Mouse (Mus musculus): ENCODE results near the gene U2af1. TPM values are rescaled to one million over a fixed set of nuclear protein-coding genes. Genes with fewer than 3 reads are reported as not detected.

U2af1 gene
- polyA plus RNA-seq, 1 experiment from 2014 or later, result 198 TPM

DNA sequence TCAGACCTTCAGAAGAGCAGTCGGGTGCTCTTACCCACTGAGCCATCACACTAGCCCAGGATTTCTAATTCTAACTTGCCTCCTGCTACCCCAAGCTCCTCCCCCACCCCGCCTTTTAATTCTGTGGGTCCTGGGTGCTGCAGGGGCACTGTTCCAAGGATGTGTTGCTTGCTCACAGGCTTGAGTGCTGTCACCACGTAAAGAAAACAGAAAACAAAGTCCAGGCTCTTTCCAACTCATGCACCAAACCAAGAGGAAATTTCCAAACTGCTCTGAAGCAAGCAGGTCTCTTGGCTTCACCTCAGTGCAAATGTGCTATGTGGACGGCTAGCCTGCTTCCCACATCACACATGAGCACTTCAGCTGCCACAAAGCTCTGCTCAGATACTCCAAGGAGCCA is 3.3 kb downstream of the U2af1 start:
- peaks cover 13% of the 10 kb centered on the region for H3K4me1 ChIP-seq (ENCODE audit: control insufficient read depth, insufficient read depth, low read length)
- no peak overlapping the region for H3K4me2 ChIP-seq (ENCODE audit: low read length)
- no peaks in the 10 kb centered on the region for H3K27me3 ChIP-seq (ENCODE audit: control insufficient read depth, insufficient read depth, low read depth, low read length)
- ATAC-seq, result no peak
- no peak overlapping the region for H3K9ac ChIP-seq (ENCODE audit: low read depth, low read length)
- no peak overlapping the region for H3K27ac ChIP-seq (ENCODE audit: low read length)
- peaks cover 36% of the 10 kb centered on the region for H3K36me3 ChIP-seq (ENCODE audit: control insufficient read depth, insufficient read depth, low read length)
- 74% methylated on average over 4 of the region's 4 CpGs for WGBS
- no peak overlapping the region for H3K4me3 ChIP-seq (ENCODE audit: low read depth, low read length)
- no peaks in the 10 kb centered on the region for H3K9me3 ChIP-seq (replicated peaks; ENCODE audit: control insufficient read depth, low read length, poor library complexity, severe bottlenecking)

DNA sequence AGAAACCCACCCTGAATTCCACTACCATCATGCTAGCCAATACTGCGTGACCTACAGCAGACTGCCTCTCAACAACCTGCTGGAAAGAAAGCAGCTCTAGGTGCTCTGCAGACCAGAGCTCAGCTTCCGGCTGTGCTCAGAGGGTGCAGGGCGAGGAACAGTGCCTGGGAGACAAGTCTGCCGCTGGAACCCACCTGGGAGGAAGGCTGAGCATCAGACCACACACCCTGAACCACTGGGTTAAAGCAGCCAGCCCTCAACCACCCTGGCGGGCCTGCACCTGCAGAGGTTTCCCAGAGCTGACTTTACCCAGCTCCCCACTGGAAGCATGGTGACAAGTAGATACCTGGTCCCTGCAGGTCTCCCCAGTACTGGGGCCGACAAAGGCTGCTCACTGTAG is 5.4 kb downstream of the U2af1 start:
- peaks cover 47% of the 10 kb centered on the region for H3K36me3 ChIP-seq (ENCODE audit: control insufficient read depth, insufficient read depth, low read length)
- 93% methylated on average over 6 of the region's 6 CpGs for WGBS
- no peak overlapping the region for H3K4me3 ChIP-seq (ENCODE audit: low read depth, low read length)
- no peak overlapping the region for H3K9ac ChIP-seq (ENCODE audit: low read depth, low read length)
- peaks cover 9% of the 10 kb centered on the region for H3K4me1 ChIP-seq (ENCODE audit: control insufficient read depth, insufficient read depth, low read length)
- no peak overlapping the region for H3K4me2 ChIP-seq (ENCODE audit: low read length)
- H3K27me3 ChIP-seq (ENCODE audit: control insufficient read depth, insufficient read depth, low read depth, low read length), result no peaks in the 10 kb centered on the region
- no peak for ATAC-seq
- no peak overlapping the region for H3K27ac ChIP-seq (ENCODE audit: low read length)
- no peaks in the 10 kb centered on the region for H3K9me3 ChIP-seq (replicated peaks; ENCODE audit: control insufficient read depth, low read length, poor library complexity, severe bottlenecking)

DNA sequence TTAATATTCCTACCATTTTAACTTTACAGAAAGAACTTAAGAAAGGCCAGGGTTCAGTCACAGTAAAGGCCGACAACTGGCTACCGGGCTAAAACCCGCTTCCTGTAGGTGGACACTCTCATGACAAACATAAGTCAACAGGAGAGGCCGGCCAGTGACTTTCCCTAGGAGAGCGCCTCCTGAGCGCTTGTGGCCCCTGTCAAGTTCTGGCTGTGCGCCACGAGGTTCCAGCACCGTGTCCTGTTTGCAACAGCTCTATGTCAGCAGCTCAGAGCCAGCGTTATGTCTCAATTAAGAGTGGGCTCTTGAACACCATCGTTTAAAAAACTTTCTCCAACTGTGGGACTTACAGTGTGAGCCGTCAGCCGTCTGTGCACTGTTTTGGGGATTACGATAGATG is 6.5 kb downstream of the U2af1 start:
- peaks cover 2% of the 10 kb centered on the region for H3K4me1 ChIP-seq (ENCODE audit: control insufficient read depth, insufficient read depth, low read length)
- WGBS, result 89% methylated on average over 14 of the region's 14 CpGs

GRCm38 (mm10) chr17:31646199-31647002 is 12.3 kb downstream of the U2af1 start:
- H3K36me3 ChIP-seq (ENCODE audit: control insufficient read depth, insufficient read depth, low read length), result peaks cover 37% of the 10 kb centered on the region

More for the DNA sequence above, 6.5 kb downstream of the U2af1 start:
- no peak overlapping the region for H3K9ac ChIP-seq (ENCODE audit: low read depth, low read length)
- H3K4me2 ChIP-seq (ENCODE audit: low read length), result no peak overlapping the region
- H3K4me3 ChIP-seq (ENCODE audit: low read depth, low read length), result no peak overlapping the region
- no peak for ATAC-seq
- H3K27me3 ChIP-seq (ENCODE audit: control insufficient read depth, insufficient read depth, low read depth, low read length), result no peaks in the 10 kb centered on the region
- H3K27ac ChIP-seq (ENCODE audit: low read length), result no peak overlapping the region
- H3K36me3 ChIP-seq (ENCODE audit: control insufficient read depth, insufficient read depth, low read length), result peaks cover 58% of the 10 kb centered on the region
- H3K9me3 ChIP-seq (replicated peaks; ENCODE audit: control insufficient read depth, low read length, poor library complexity, severe bottlenecking), result no peaks in the 10 kb centered on the region

DNA sequence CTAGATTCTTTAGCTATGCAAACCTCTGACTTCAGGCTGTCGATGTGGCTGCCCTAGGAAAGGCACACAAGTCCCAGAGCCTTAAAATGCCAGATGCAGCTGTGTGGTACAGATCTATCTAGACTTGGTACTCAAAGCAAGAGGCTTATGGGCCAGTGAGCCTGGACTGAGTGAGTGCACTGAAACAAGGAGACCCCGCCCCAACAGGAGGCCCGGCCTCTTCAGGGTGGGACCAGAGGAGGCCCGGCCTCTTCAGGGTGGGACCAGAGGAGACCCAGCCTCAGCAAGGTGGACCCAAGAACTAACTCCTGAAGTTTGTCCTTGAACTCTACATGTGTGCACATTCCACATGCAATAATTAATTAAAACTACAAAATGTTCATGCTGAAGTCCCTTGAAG is 15.8 kb downstream of the U2af1 start:
- 79% methylated on average over 4 of the region's 4 CpGs for WGBS
- Histone ChIP-seq H3K36me3 (ENCODE audit: control insufficient read depth, insufficient read depth, low read length) (peaks cover 16% of the 10 kb centered on the region), H3K27ac (ENCODE audit: low read length) (no peak overlapping the region), H3K27me3 (ENCODE audit: control insufficient read depth, insufficient read depth, low read depth, low read length) (no peaks in the 10 kb centered on the region; the same call in 1 of the 2 replicates), H3K9ac (ENCODE audit: low read depth, low read length) (no peak overlapping the region), H3K9me3 (replicated peaks; ENCODE audit: control insufficient read depth, low read length, poor library complexity, severe bottlenecking) (no peaks in the 10 kb centered on the region), H3K4me2 (ENCODE audit: low read length) (no peak overlapping the region), H3K4me3 (ENCODE audit: low read depth, low read length) (no peak overlapping the region), H3K4me1 (ENCODE audit: control insufficient read depth, insufficient read depth, low read length) (no peaks in the 10 kb centered on the region)
- no peak for ATAC-seq

More at GRCm38 (mm10) chr17:31646199-31647002, 12.3 kb downstream of the U2af1 start:
- H3K27ac ChIP-seq (ENCODE audit: low read length), result no peak overlapping the region
- H3K9me3 ChIP-seq (replicated peaks; ENCODE audit: control insufficient read depth, low read length, poor library complexity, severe bottlenecking), result no peaks in the 10 kb centered on the region
- H3K27me3 ChIP-seq (ENCODE audit: control insufficient read depth, insufficient read depth, low read depth, low read length), result no peaks in the 10 kb centered on the region
- no peak overlapping the region for H3K9ac ChIP-seq (ENCODE audit: low read depth, low read length)
- no peaks in the 10 kb centered on the region for H3K4me1 ChIP-seq (ENCODE audit: control insufficient read depth, insufficient read depth, low read length)
- H3K4me3 ChIP-seq (ENCODE audit: low read depth, low read length), result no peak overlapping the region
- no peak for ATAC-seq
- H3K4me2 ChIP-seq (ENCODE audit: low read length), result no peak overlapping the region
- 95% methylated on average over 5 of the region's 5 CpGs for WGBS

DNA sequence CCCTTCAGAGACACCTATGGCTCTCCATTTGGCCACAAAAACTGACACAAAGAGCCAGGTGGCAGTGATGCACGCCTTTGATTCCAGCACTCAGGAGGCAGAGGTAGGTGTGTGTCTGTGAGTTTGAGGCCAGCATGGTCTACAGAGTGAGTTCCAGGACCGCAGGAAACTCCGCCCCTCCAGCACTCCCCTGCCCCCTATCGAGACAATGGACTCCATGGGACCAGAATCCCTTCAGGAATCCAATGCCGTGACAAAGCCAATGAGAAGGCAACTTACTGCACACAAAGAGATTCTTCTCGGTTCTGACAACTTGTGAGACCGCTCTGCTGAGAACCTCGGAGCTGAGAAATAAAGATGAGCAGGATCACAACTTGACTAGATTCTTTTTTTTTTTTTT is 16.4 kb downstream of the U2af1 start:
- Histone ChIP-seq H3K4me2 (ENCODE audit: low read length) (no peak overlapping the region), H3K9me3 (replicated peaks; ENCODE audit: control insufficient read depth, low read length, poor library complexity, severe bottlenecking) (no peaks in the 10 kb centered on the region), H3K9ac (ENCODE audit: low read depth, low read length) (no peak overlapping the region), H3K4me3 (ENCODE audit: low read depth, low read length) (no peak overlapping the region), H3K4me1 (ENCODE audit: control insufficient read depth, insufficient read depth, low read length) (peaks cover 2% of the 10 kb centered on the region; the same call in 1 of the 2 replicates), H3K27ac (ENCODE audit: low read length) (no peak overlapping the region), H3K27me3 (ENCODE audit: control insufficient read depth, insufficient read depth, low read depth, low read length) (peaks cover 3% of the 10 kb centered on the region; the same call in 1 of the 2 replicates), H3K36me3 (ENCODE audit: control insufficient read depth, insufficient read depth, low read length) (peaks cover 10% of the 10 kb centered on the region)
- 20% methylated on average over 8 of the region's 8 CpGs for WGBS
- ATAC-seq, result no peak

DNA sequence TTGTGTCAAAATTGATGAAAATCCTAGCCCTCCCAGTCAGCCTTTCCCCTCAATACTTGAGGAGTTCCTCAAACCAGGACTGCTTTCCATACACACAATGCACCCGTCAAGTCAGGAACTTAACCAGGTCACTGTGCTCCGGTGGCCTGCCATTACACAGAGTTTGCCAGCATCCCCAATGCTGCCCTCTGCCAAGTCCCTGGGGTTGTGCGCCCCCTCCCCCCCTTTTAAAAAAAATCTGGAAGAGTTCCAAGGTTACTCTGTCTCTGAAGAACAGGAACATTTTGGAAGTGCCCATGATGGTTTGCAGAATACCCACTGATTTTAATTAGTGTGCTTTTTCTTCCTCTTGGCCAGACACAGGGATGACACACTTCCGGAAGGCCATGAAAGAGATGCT is 19.0 kb downstream of the U2af1 start:
- no peak overlapping the region for H3K4me2 ChIP-seq (ENCODE audit: low read length)
- H3K27me3 ChIP-seq (ENCODE audit: control insufficient read depth, insufficient read depth, low read depth, low read length), result peaks cover 9% of the 10 kb centered on the region
- no peak overlapping the region for H3K4me3 ChIP-seq (ENCODE audit: low read depth, low read length)
- H3K4me1 ChIP-seq (ENCODE audit: control insufficient read depth, insufficient read depth, low read length), result peaks cover 9% of the 10 kb centered on the region; the same call in 1 of the 2 replicates
- no peaks in the 10 kb centered on the region for H3K9me3 ChIP-seq (replicated peaks; ENCODE audit: control insufficient read depth, low read length, poor library complexity, severe bottlenecking)
- H3K27ac ChIP-seq (ENCODE audit: low read length), result no peak overlapping the region
- ATAC-seq, result no peak
- H3K9ac ChIP-seq (ENCODE audit: low read depth, low read length), result no peak overlapping the region
- H3K36me3 ChIP-seq (ENCODE audit: control insufficient read depth, insufficient read depth, low read length), result no peaks in the 10 kb centered on the region
- 53% methylated on average over 4 of the region's 4 CpGs for WGBS

DNA sequence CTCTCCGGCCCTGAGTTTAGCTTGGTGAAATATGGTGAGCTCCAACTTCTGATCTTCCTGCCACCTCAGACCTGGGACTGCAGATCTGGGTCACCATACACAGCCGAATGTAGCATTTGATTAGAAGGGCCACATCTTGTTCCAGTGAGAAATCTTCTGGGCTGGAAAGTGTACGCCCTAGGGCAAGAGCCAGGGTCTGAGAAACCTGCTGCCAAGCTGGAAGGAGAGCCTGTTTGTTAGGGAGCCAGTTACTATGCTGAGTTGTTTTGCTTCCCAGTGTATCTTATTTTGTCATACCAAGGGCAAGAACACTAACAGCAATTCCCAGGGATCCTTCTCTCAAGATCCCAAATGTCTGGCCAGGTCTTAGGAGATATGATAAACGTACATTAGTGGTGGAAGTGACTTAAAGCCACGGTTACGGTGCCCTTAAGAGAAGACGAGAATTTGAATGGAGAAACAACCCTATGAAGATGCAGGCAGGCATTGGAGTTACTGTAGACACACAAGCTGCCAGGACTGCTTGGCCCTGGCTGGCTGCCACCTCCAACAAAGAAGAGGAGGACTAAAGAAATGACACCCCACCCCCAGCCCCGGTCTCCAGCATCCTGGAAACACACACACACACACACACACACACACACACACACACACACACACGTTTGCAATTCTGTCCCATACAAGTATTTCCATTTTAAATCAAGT is 20.7 kb downstream of the U2af1 start:
- ATAC-seq, result no peak
- Histone ChIP-seq H3K36me3 (ENCODE audit: control insufficient read depth, insufficient read depth, low read length) (no peaks in the 10 kb centered on the region), H3K4me1 (ENCODE audit: control insufficient read depth, insufficient read depth, low read length) (peaks cover 9% of the 10 kb centered on the region; the same call in 1 of the 2 replicates), H3K4me2 (ENCODE audit: low read length) (no peak overlapping the region), H3K9me3 (replicated peaks; ENCODE audit: control insufficient read depth, low read length, poor library complexity, severe bottlenecking) (no peaks in the 10 kb centered on the region), H3K27me3 (ENCODE audit: control insufficient read depth, insufficient read depth, low read depth, low read length) (peaks cover 9% of the 10 kb centered on the region), H3K9ac (ENCODE audit: low read depth, low read length) (no peak overlapping the region), H3K27ac (ENCODE audit: low read length) (peak overlapping the region; percentile 8), H3K4me3 (ENCODE audit: low read depth, low read length) (no peak overlapping the region)
- WGBS, result 54% methylated on average over 9 of the region's 9 CpGs

All from midbrain, embryonic 16.5 days (tissue).